ENCODE assay signal across 33 mouse cellular contexts in genomic region chr8:113801551-113801950, GRCm38 (mm10). TPM values are rescaled to one million over a fixed set of nuclear protein-coding genes. Genes with fewer than 3 reads are reported as not detected.
A peak's percentile ranks its signal among the peaks of the same experiment; 100 is the strongest.
DNase-seq lines count a peak whose midpoint lies in the region; ATAC-seq and TF ChIP-seq lines count a peak whose summit lies in the region.
"Had no signal": no experiment of that assay in that cellular context is flagged by ENCODE, and none has a peak within 500 bp of the region (broad histone marks: within the 10 kb centered on the region; RNA-seq: fewer than 3 reads in every experiment).

No protein-coding gene starts in this region.

- H3K79me3 ChIP-seq in C2C12 (ENCODE audit: low read depth), result no peaks in the 10 kb centered on the region

- H3K4me2 ChIP-seq in lung, embryonic 14.5 days, result no peak overlapping the region
- H3K4me2 ChIP-seq: heart, embryonic 11.5 days; limb, embryonic 12.5 days; liver, embryonic 15.5 days; neural tube, embryonic 15.5 days had no signal

- H3K27ac ChIP-seq in lung, embryonic 14.5 days (ENCODE audit: low read depth), result no peak overlapping the region
- H3K27ac ChIP-seq: limb, embryonic 12.5 days; liver, embryonic 15.5 days; macrophage; neural tube, embryonic 15.5 days had no signal

- H3K9me3 ChIP-seq in lung, embryonic 14.5 days (ENCODE audit: low read depth, low read length), result no peaks in the 10 kb centered on the region
- H3K9me3 ChIP-seq: limb, embryonic 12.5 days; liver, embryonic 15.5 days; neural tube, embryonic 15.5 days had no signal

- H3K36me3 ChIP-seq in lung, embryonic 14.5 days (ENCODE audit: insufficient read depth), result no peaks in the 10 kb centered on the region
- no peaks in the 10 kb centered on the region for H3K36me3 ChIP-seq in C2C12 (ENCODE audit: control insufficient read depth, insufficient read depth)
- H3K36me3 ChIP-seq: limb, embryonic 12.5 days; liver, embryonic 15.5 days; neural tube, embryonic 15.5 days had no signal

- no peak overlapping the region for H3K9ac ChIP-seq in lung, embryonic 14.5 days
- H3K9ac ChIP-seq: limb, embryonic 12.5 days; liver, embryonic 15.5 days; neural tube, embryonic 15.5 days had no signal

- no peaks in the 10 kb centered on the region for H3K27me3 ChIP-seq in lung, embryonic 14.5 days (ENCODE audit: insufficient read depth, low read length)
- no peaks in the 10 kb centered on the region for H3K27me3 ChIP-seq in C2C12 (ENCODE audit: control insufficient read depth, insufficient read depth, insufficient read length)
- H3K27me3 ChIP-seq: limb, embryonic 12.5 days; liver, embryonic 15.5 days; neural tube, embryonic 15.5 days; Patski had no signal

- intact Hi-C loops in heart, postnatal 14 days (cut with DNase I), result no loop called here

- peak; percentile 0 for DNase-seq in embryo, embryonic 10.5 days (ENCODE audit: low spot score)
- no peak for DNase-seq in embryo, embryonic 11 days
- DNase-seq in heart, adult 11 months, result peak; percentile 53
- DNase-seq in heart, postnatal 14 days, result no peak
- peak; percentile 0 for DNase-seq in lung, embryonic 14.5 days
- DNase-seq in lung, adult 2 months, result no peak
- DNase-seq: adrenal gland, postnatal 10 days; cerebellum, adult 8-10 months; cerebellum, postnatal 25 days; gastrocnemius, postnatal 25 days; heart, adult 18-20 months; heart, postnatal 4 days; kidney, adult 9 months; kidney, postnatal 10 days; layer of hippocampus, postnatal 36 days; lung, postnatal 10 days; retina, postnatal 1 day; right cerebral cortex, postnatal 14 days; thymus, postnatal 4 days had no signal

- no peak for ATAC-seq in lung, embryonic 14.5 days (ENCODE audit: insufficient read depth)
- ATAC-seq: hindbrain, embryonic 16.5 days; intestine, postnatal 0 days; Patski had no signal

- H3K79me2 ChIP-seq in C2C12 (ENCODE audit: control insufficient read depth, insufficient read depth), result no peaks in the 10 kb centered on the region

- TF ChIP-seq CTCF in lung, embryonic 14.5 days (IDR thresholded peaks at IDR 0.05; ENCODE audit: low read depth), result no peak
- no peak for TF ChIP-seq CTCF in lung, adult 2 months (IDR thresholded peaks at IDR 0.05; ENCODE audit: insufficient read depth, low read length)
- TF ChIP-seq CTCF in C2C12 (IDR thresholded peaks at IDR 0.05; ENCODE audit: control insufficient read depth, insufficient read depth, insufficient read length), result no peak

- H3K4me1 ChIP-seq in lung, embryonic 14.5 days (ENCODE audit: insufficient read depth), result no peaks in the 10 kb centered on the region
- no peaks in the 10 kb centered on the region for H3K4me1 ChIP-seq in lung, adult 2 months (ENCODE audit: control insufficient read depth, insufficient read depth, low read length)
- H3K4me1 ChIP-seq: liver, embryonic 15.5 days; neural tube, embryonic 15.5 days had no signal

- WGBS in lung, embryonic 14.5 days, result 73% methylated on average over 5 of the region's 5 CpGs
- WGBS in lung, adult 2 months, result 78% methylated on average over 5 of the region's 5 CpGs

- TF ChIP-seq POLR2A in lung, adult 2 months (IDR thresholded peaks at IDR 0.05; ENCODE audit: borderline replicate concordance, extremely low read depth, low read depth, low read length), result no peak

- no peak overlapping the region for H3ac ChIP-seq in C2C12 (ENCODE audit: control insufficient read depth, insufficient read length, low read depth)

- no peak overlapping the region for H3K4me3 ChIP-seq in lung, embryonic 14.5 days (ENCODE audit: low read depth, low read length)
- H3K4me3 ChIP-seq in lung, adult 2 months (replicated peaks; ENCODE audit: extremely low read depth, low read depth, low read length), result no peak overlapping the region
- H3K4me3 ChIP-seq in C2C12 (ENCODE audit: insufficient read depth, poor library complexity, severe bottlenecking), result no peak overlapping the region
- H3K4me3 ChIP-seq: limb, embryonic 12.5 days; liver, embryonic 15.5 days; neural tube, embryonic 15.5 days had no signal

TF ChIP-seq in C2C12, 6 proteins besides CTCF, POLR2A, EP300 and RAD21:
- TF ChIP-seq CEBPB (IDR thresholded peaks at IDR 0.05; ENCODE audit: low read depth) (peak; percentile 30), MYOD1 (IDR thresholded peaks at IDR 0.05; ENCODE audit: control insufficient read depth, insufficient read length, low read depth) (no peak)

RNA-seq across cellular contexts. Expression of gene Adamts18, which starts 47.0 kb away (rescaled TPM):
- total RNA-seq in heart, postnatal 14 days (2021), result under 1 TPM in 1 of 2 experiments, not detected in 1; 0.05 TPM
- polyA plus RNA-seq in lung, embryonic 14.5 days (2014; fragmentation: Nextera tagmentation; extraction: Ambion mirVana), result 11.5 and 13.1 TPM in 2 replicates
- polyA plus RNA-seq in lung, adult 2 months (2012; rRNA removed), result 0.06 TPM in 1 of 2 replicates, not detected in the other
- polyA plus RNA-seq in C2C12 (2012; fragmentation: generic; extraction: Trizol), result not detected
- total RNA-seq: gastrocnemius, adult 18-20 months; megakaryocyte-erythroid progenitor cell, adult 5-6 weeks; MEL; monocyte, adult 5-6 weeks had no signal
- polyA plus RNA-seq: liver, adult 2 months; macrophage; Patski had no signal

Comparison
In these comparisons a context has a peak if more than half of its experiments do, and no peak if none do; other contexts are left out.
1. DNase-seq: peak in embryo, embryonic 10.5 days (single experiment), heart, adult 11 months (single experiment) and lung, embryonic 14.5 days (single experiment); none in embryo, embryonic 11 days (single experiment), heart, postnatal 14 days (0 of 2) and lung, adult 2 months (single experiment).
2. RNA of gene Adamts18, which starts 47.0 kb away (polyA plus RNA-seq): 11.5 to 13.1 TPM in lung, embryonic 14.5 days; 0.06 TPM in lung, adult 2 months and not detected in C2C12 (single experiment); every median in the first group is over 10 times any median in the second.